Mouse (Mus musculus): ENCODE data around the gene Pex11b.

- TF ChIP-seq GATA1 (IDR thresholded peaks at IDR 0.05; ENCODE audit: low read length) (no peak), TAL1 (IDR thresholded peaks at IDR 0.05; ENCODE audit: low read length) (no peak)
These were observed 33.4 kb downstream of the Pex11b start for GRCm38 (mm10) chr3:96668424-96669067.
